In the genomic region with DNA sequence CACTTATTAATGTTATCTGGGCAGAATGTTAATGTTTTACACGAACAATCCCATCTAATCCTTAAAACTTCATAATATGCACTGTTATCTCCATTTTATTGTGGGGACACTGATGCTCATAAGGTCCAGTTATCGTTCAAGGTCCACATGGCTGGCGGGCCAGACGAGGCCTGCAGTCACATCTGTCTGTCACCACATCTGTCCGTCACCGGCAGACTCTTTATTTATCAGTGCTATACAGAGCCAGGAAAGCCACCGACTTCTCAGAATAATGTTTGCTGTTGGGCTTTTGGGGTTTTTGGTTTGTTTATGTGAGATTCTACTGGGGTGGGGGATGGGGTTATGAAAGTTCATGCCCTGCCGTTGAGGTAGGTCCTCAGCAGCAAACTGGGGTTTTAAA, we compare ENCODE assay signal across 14 mouse cellular contexts. TPM values are rescaled to one million over a fixed set of nuclear protein-coding genes. Genes with fewer than 3 reads are reported as not detected.
DNase-seq lines count a peak whose midpoint lies in the region; ATAC-seq and TF ChIP-seq lines count a peak whose summit lies in the region.
"Had no signal": no experiment of that assay in that cellular context is flagged by ENCODE, and none has a peak within 500 bp of the region (broad histone marks: within the 10 kb centered on the region; RNA-seq: fewer than 3 reads in every experiment).

No protein-coding gene starts in this region.

- DNase-seq in heart, embryonic 10.5 days (ENCODE audit: low spot score) = peak; percentile 90
- no peak for DNase-seq in heart, adult 18-20 months
- DNase-seq in MEL (ENCODE audit: low read depth, low spot score) = peak; percentile 64
- no peak for DNase-seq in liver, postnatal 0 days
- no peak for DNase-seq in adrenal gland, adult 8-10 months
- no peak for DNase-seq in cerebellum, postnatal 10 days
- DNase-seq: cerebellum, adult 8-10 months; kidney, postnatal 14 days; thymus, postnatal 14 days had no signal

- no peak for TF ChIP-seq POLR2A in MEL (IDR thresholded peaks at IDR 0.05; ENCODE audit: control insufficient read depth in 1 of 2, insufficient read depth in 1 of 2, low read depth in 1 of 2, low read length in 2 of 2, poor library complexity in 1 of 2)

- no peak for TF ChIP-seq CTCF in MEL (IDR thresholded peaks at IDR 0.05 in 2 of 3, conservative IDR thresholded peaks at IDR 0.05 in 1 of 3; ENCODE audit: control insufficient read depth in 1 of 3, insufficient read depth in 1 of 3, low read depth in 2 of 3, low read length in 3 of 3, poor library complexity in 1 of 3, severe bottlenecking in 1 of 3)
- TF ChIP-seq CTCF in liver, postnatal 0 days (IDR thresholded peaks at IDR 0.05; ENCODE audit: low read depth) = no peak

- H3K4me3 ChIP-seq in heart, embryonic 10.5 days = no peak overlapping the region
- no peak overlapping the region for H3K4me3 ChIP-seq in MEL (ENCODE audit: control insufficient read depth in 1 of 2, insufficient read depth in 1 of 2, low read depth in 2 of 2, low read length in 2 of 2)
- no peak overlapping the region for H3K4me3 ChIP-seq in intestine, embryonic 15.5 days (replicated peaks)
- no peak overlapping the region for H3K4me3 ChIP-seq in liver, postnatal 0 days (ENCODE audit: low read depth, low read length)
- H3K4me3 ChIP-seq in hindbrain, embryonic 12.5 days = no peak overlapping the region
- H3K4me3 ChIP-seq: embryonic facial prominence, embryonic 10.5 days; myocyte had no signal

- no peaks in the 10 kb centered on the region for H3K9me3 ChIP-seq in heart, embryonic 10.5 days
- no peaks in the 10 kb centered on the region for H3K9me3 ChIP-seq in MEL (replicated peaks; ENCODE audit: insufficient read depth, low read length)
- H3K9me3 ChIP-seq in intestine, embryonic 15.5 days = no peaks in the 10 kb centered on the region
- no peaks in the 10 kb centered on the region for H3K9me3 ChIP-seq in liver, postnatal 0 days (ENCODE audit: low read length)
- H3K9me3 ChIP-seq in hindbrain, embryonic 12.5 days (replicated peaks) = no peaks in the 10 kb centered on the region
- H3K9me3 ChIP-seq: embryonic facial prominence, embryonic 10.5 days had no signal

- H3K9ac ChIP-seq in MEL (ENCODE audit: control insufficient read depth, low read depth, low read length, poor library complexity, severe bottlenecking) = no peak overlapping the region
- H3K9ac ChIP-seq in intestine, embryonic 15.5 days = no peak overlapping the region
- H3K9ac ChIP-seq in liver, postnatal 0 days (replicated peaks) = no peak overlapping the region
- H3K9ac ChIP-seq in hindbrain, embryonic 12.5 days = no peak overlapping the region

- 61% methylated on average over 8 of the region's 8 CpGs for WGBS in heart, embryonic 10.5 days
- 57% methylated on average over 8 of the region's 8 CpGs for WGBS in intestine, embryonic 15.5 days
- 40% methylated on average over 8 of the region's 8 CpGs for WGBS in liver, postnatal 0 days (ENCODE audit: insufficient replicate concordance)
- 77% methylated on average over 8 of the region's 8 CpGs for WGBS in hindbrain, embryonic 12.5 days

- H3K36me3 ChIP-seq in heart, embryonic 10.5 days = no peaks in the 10 kb centered on the region
- peaks cover 0 to 33% of the 10 kb centered on the region in 2 experiments; a peak in 2 of 4 replicates for H3K36me3 ChIP-seq in MEL (ENCODE audit: control insufficient read depth in 1 of 2, insufficient read depth in 2 of 2, low read length in 2 of 2)
- H3K36me3 ChIP-seq in intestine, embryonic 15.5 days = no peaks in the 10 kb centered on the region
- H3K36me3 ChIP-seq in liver, postnatal 0 days (replicated peaks; ENCODE audit: insufficient read depth, low read length) = no peaks in the 10 kb centered on the region
- H3K36me3 ChIP-seq in hindbrain, embryonic 12.5 days = no peaks in the 10 kb centered on the region
- H3K36me3 ChIP-seq: embryonic facial prominence, embryonic 10.5 days had no signal

- no peak for TF ChIP-seq RAD21 in MEL (IDR thresholded peaks at IDR 0.05; ENCODE audit: low read depth, low read length)

- H3K79me2 ChIP-seq in MEL (ENCODE audit: control insufficient read depth, insufficient read depth, low read length, poor library complexity) = no peaks in the 10 kb centered on the region

- ATAC-seq in intestine, embryonic 15.5 days = peak; percentile 81
- peak; percentile 83 for ATAC-seq in liver, postnatal 0 days
- ATAC-seq in hindbrain, embryonic 12.5 days (ENCODE audit: low FRiP score) = no peak

- no peak overlapping the region for H3K4me2 ChIP-seq in intestine, embryonic 15.5 days (replicated peaks)
- no peak overlapping the region for H3K4me2 ChIP-seq in liver, postnatal 0 days (ENCODE audit: low read depth, low read length)
- H3K4me2 ChIP-seq in hindbrain, embryonic 12.5 days (replicated peaks) = no peak overlapping the region
- H3K4me2 ChIP-seq: midbrain, embryonic 11.5 days had no signal

- no peak overlapping the region for H3K27ac ChIP-seq in heart, embryonic 10.5 days
- H3K27ac ChIP-seq in MEL (ENCODE audit: control insufficient read depth, low read depth, low read length) = peak overlapping the region; percentile 23
- H3K27ac ChIP-seq in intestine, embryonic 15.5 days = no peak overlapping the region
- peak overlapping the region; percentile 79 for H3K27ac ChIP-seq in liver, postnatal 0 days (ENCODE audit: low read depth)
- H3K27ac ChIP-seq in hindbrain, embryonic 12.5 days = no peak overlapping the region
- H3K27ac ChIP-seq: embryonic facial prominence, embryonic 10.5 days had no signal

- peaks cover 19% of the 10 kb centered on the region for H3K4me1 ChIP-seq in heart, embryonic 10.5 days
- H3K4me1 ChIP-seq in MEL (ENCODE audit: control insufficient read depth in 1 of 2, insufficient read depth in 2 of 2, low read length in 2 of 2) = peaks cover 10 to 49% of the 10 kb centered on the region in 2 experiments
- 0 out of 2 replicates have a peak, but pooled peaks cover 10% of the 10 kb centered on the region for H3K4me1 ChIP-seq in intestine, embryonic 15.5 days (replicated peaks)
- H3K4me1 ChIP-seq in liver, postnatal 0 days (ENCODE audit: insufficient read depth) = peaks cover 66% of the 10 kb centered on the region
- no peaks in the 10 kb centered on the region for H3K4me1 ChIP-seq in hindbrain, embryonic 12.5 days

- peak; percentile 72 to 88 for TF ChIP-seq EP300 in MEL (IDR thresholded peaks at IDR 0.05; ENCODE audit: low read depth in 1 of 2, low read length in 2 of 2)
- peak; percentile 97 for TF ChIP-seq EP300 in liver, postnatal 0 days (IDR thresholded peaks at IDR 0.05; ENCODE audit: low read depth)

- no peaks in the 10 kb centered on the region for H3K27me3 ChIP-seq in heart, embryonic 10.5 days (ENCODE audit: insufficient read depth, poor library complexity, severe bottlenecking)
- no peaks in the 10 kb centered on the region for H3K27me3 ChIP-seq in MEL (ENCODE audit: control insufficient read depth in 1 of 2, insufficient read depth in 2 of 2, low read length in 2 of 2)
- H3K27me3 ChIP-seq in intestine, embryonic 15.5 days (replicated peaks) = no peaks in the 10 kb centered on the region
- no peaks in the 10 kb centered on the region for H3K27me3 ChIP-seq in liver, postnatal 0 days (ENCODE audit: insufficient read depth, low read length)
- no peaks in the 10 kb centered on the region for H3K27me3 ChIP-seq in hindbrain, embryonic 12.5 days

TF ChIP-seq in MEL, 35 proteins besides CTCF, POLR2A, EP300 and RAD21 (continues in another document):
- TF ChIP-seq MYC (IDR thresholded peaks at IDR 0.05; ENCODE audit: low read depth, low read length) = peak; percentile 64
- no peak for TF ChIP-seq GABPA (IDR thresholded peaks at IDR 0.05; ENCODE audit: low read depth, low read length)
- no peak for TF ChIP-seq MXI1 (IDR thresholded peaks at IDR 0.05; ENCODE audit: low read depth, low read length)
- TF ChIP-seq ETS1 (IDR thresholded peaks at IDR 0.05; ENCODE audit: low read depth, low read length) = peak; percentile 72
- TF ChIP-seq POLR2AphosphoS2 (IDR thresholded peaks at IDR 0.05; ENCODE audit: low read length) = no peak
- peak; percentile 59; the same call in 1 of the 2 replicates for TF ChIP-seq BHLHE40 (IDR thresholded peaks at IDR 0.05; ENCODE audit: borderline replicate concordance, low read depth, low read length)
- peak; percentile 59; the same call in 1 of the 2 replicates for TF ChIP-seq SIN3A (IDR thresholded peaks at IDR 0.05; ENCODE audit: low read length)
- peak; percentile 45; the same call in 1 of the 2 replicates for TF ChIP-seq MAX (IDR thresholded peaks at IDR 0.05; ENCODE audit: low read length)
- TF ChIP-seq MAZ (IDR thresholded peaks at IDR 0.05; ENCODE audit: low read depth, low read length) = no peak
- TF ChIP-seq ZC3H11A (IDR thresholded peaks at IDR 0.05; ENCODE audit: low read depth, low read length) = no peak
- no peak for TF ChIP-seq RCOR1 (IDR thresholded peaks at IDR 0.05; ENCODE audit: low read depth, low read length)
- no peak; the same call in none of the 2 replicates for TF ChIP-seq CHD2 (IDR thresholded peaks at IDR 0.05; ENCODE audit: low read length)
- peak; percentile 96 for TF ChIP-seq TAL1 (IDR thresholded peaks at IDR 0.05; ENCODE audit: low read length)
- TF ChIP-seq USF2 (IDR thresholded peaks at IDR 0.05; ENCODE audit: borderline replicate concordance in 1 of 2, insufficient read depth in 1 of 2, low read depth in 1 of 2, low read length in 2 of 2) = no peak
- no peak for TF ChIP-seq USF1 (IDR thresholded peaks at IDR 0.05; ENCODE audit: low read depth, low read length)
- TF ChIP-seq MYB (IDR thresholded peaks at IDR 0.05; ENCODE audit: low read depth, low read length) = peak; percentile 62; the same call in 1 of the 2 replicates
- TF ChIP-seq TBP (IDR thresholded peaks at IDR 0.05; ENCODE audit: low read depth, low read length) = no peak
- no peak for TF ChIP-seq ZMIZ1 (IDR thresholded peaks at IDR 0.05; ENCODE audit: low read depth, low read length)
- no peak for TF ChIP-seq E2F4 (IDR thresholded peaks at IDR 0.05; ENCODE audit: borderline replicate concordance, low read depth, low read length)
- TF ChIP-seq TCF12 (IDR thresholded peaks at IDR 0.05; ENCODE audit: low read depth, low read length) = peak; percentile 82
- peak; percentile 58 for TF ChIP-seq GATA1 (IDR thresholded peaks at IDR 0.05; ENCODE audit: low read depth, low read length)

RNA-seq across cellular contexts. Expression of a gene that starts 36.5 kb away (rescaled TPM):
- 64.2 and 67.1 TPM in 2 replicates for polyA plus RNA-seq in heart, embryonic 10.5 days (2016; fragmentation: Nextera tagmentation; extraction: Ambion mirVana)
- 100 to 1,000 TPM; 104 to 107 TPM for total RNA-seq in heart, adult 18-20 months (2021)
- 30.9 and 35.4 TPM in 2 replicates for total RNA-seq in MEL (2012; rRNA removed)
- 10 to 100 TPM in 1 of 2 experiments, not detected in 1; 56.1 TPM for polyA plus RNA-seq in MEL (2012; ENCODE audit: insufficient read depth in 1 of 2, insufficient read length in 2 of 2, low read depth in 1 of 2, low replicate concordance in 2 of 2, missing spikeins in 1 of 2)
- polyA plus RNA-seq in intestine, embryonic 15.5 days (2015; fragmentation: Nextera tagmentation; extraction: Ambion mirVana) = 67.6 and 70.5 TPM in 2 replicates
- 25.8 and 28.0 TPM in 2 replicates for polyA plus RNA-seq in liver, postnatal 0 days (2015; fragmentation: Nextera tagmentation; extraction: Ambion mirVana)
- polyA plus RNA-seq in hindbrain, embryonic 12.5 days (2016; fragmentation: Nextera tagmentation; extraction: Ambion mirVana) = 44.6 and 46.8 TPM in 2 replicates
- 10 to 100 TPM; 71.6 to 81.1 (median 77.9) TPM for total RNA-seq in adrenal gland, adult 8-10 months (2022)

Comparison
In these comparisons a context has a peak if more than half of its experiments do, and no peak if none do; other contexts are left out.
1. DNase-seq: peak in heart, embryonic 10.5 days (single experiment) and MEL (single experiment); none in heart, adult 18-20 months (0 of 2), liver, postnatal 0 days (single experiment), adrenal gland, adult 8-10 months (single experiment) and cerebellum, postnatal 10 days (0 of 2).
2. H3K27ac ChIP-seq: peak in MEL (single experiment) and liver, postnatal 0 days (single experiment); none in heart, embryonic 10.5 days (single experiment), intestine, embryonic 15.5 days (single experiment) and hindbrain, embryonic 12.5 days (single experiment).